Mouse (Mus musculus) layer of hippocampus, adult 8-10 months (tissue): Measurements from ENCODE around the gene Impdh2. TPM values are rescaled to one million over a fixed set of nuclear protein-coding genes. Genes with fewer than 3 reads are reported as not detected.
"Not testable (repeated sequence)": the region's sequence is repeated elsewhere in the genome, so short reads cannot be mapped to it uniquely, and the experiment has no call there.

ENCODE experiments used
- DNase-seq, 2 experiments: peaks; one replicate each; pipeline ENCODE4 v3.0.0; 2022; ENCODE audit warnings: low spot score in 2 of 2
- microRNA-seq, 2 experiments: library from miRNA; unstranded; fragments of <30 nt; microRNA quantifications; one replicate each; pipeline ENCODE4 v1.2.0; 2022
- total RNA-seq, 4 experiments: library from RNA; stranded (reverse); gene quantifications; 2 replicates each; pipeline ENCODE4 v1.2.4; 2022

The Impdh2 gene
- total RNA-seq, 4 experiments from 2014 or later, result 53.1 to 59.5 (median 58.0) TPM

GRCm38 (mm10) chr9:108600011-108600410, 39.9 kb downstream of the Impdh2 start:
- DNase-seq, result no peak

- DNase-seq, result no peak
These were observed 41.9 kb downstream of the Impdh2 start for GRCm38 (mm10) chr9:108601986-108602385.

GRCm38 (mm10) chr9:108607929-108608328, 47.8 kb downstream of the Impdh2 start:
- not testable (repeated sequence) for DNase-seq

GRCm38 (mm10) chr9:108608889-108609288, 48.8 kb downstream of the Impdh2 start:
- DNase-seq, result no peak

- DNase-seq, result no peak
These were observed 51.4 kb downstream of the Impdh2 start for GRCm38 (mm10) chr9:108611488-108611887.

Small RNAs within 50 kb of the gene (microRNA-seq; reads per million reads assigned to microRNA genes)
- gene Gm24083 (0 reads per million in 2 experiments), gene Mir191 (0 reads per million in 2 experiments), gene Mir425 (433 to 604 reads per million in 2 experiments)

Other genes starting within 250 kb of the Impdh2 start
- gene Gpx1, start 221.4 kb upstream of the Impdh2 start, total RNA-seq, result 100 to 1,000 TPM in 1 of 4 experiments, 10 to 100 TPM in 3; 57.7 to 113 (median 78.2) TPM
- gene Usp4, start 212.4 kb upstream of the Impdh2 start, total RNA-seq, result 100 to 1,000 TPM; 102 to 124 (median 112) TPM
- 1 to 10 TPM; 1.3 to 2.1 (median 1.9) TPM for gene 1700102P08Rik, start 167.5 kb upstream of the Impdh2 start, total RNA-seq
- under 1 TPM; 0.11 to 0.26 (median 0.15) TPM for gene Ccdc36, start 131.8 kb upstream of the Impdh2 start, total RNA-seq
- gene BC048562, start 123.8 kb upstream of the Impdh2 start, total RNA-seq, result not detected
- gene Ccdc71, start 99.8 kb upstream of the Impdh2 start, total RNA-seq, result 10 to 100 TPM; 31.3 to 44.7 (median 36.6) TPM
- gene Klhdc8b, start 98.7 kb upstream of the Impdh2 start, total RNA-seq, result 10 to 100 TPM; 22.0 to 32.0 (median 24.2) TPM
- gene Lamb2, start 80.5 kb upstream of the Impdh2 start, total RNA-seq, result 10 to 100 TPM; 28.9 to 46.8 (median 34.7) TPM
- gene Usp19, start 69.7 kb upstream of the Impdh2 start, total RNA-seq, result 100 to 1,000 TPM; 144 to 189 (median 157) TPM
- 10 to 100 TPM; 84.0 to 96.5 (median 89.4) TPM for gene Qars, start 52.6 kb upstream of the Impdh2 start, total RNA-seq
- 100 to 1,000 TPM; 141 to 150 (median 146) TPM for gene Qrich1, start 43.5 kb upstream of the Impdh2 start, total RNA-seq
- 10 to 100 TPM; 63.7 to 73.3 (median 70.0) TPM for gene Ndufaf3, start 7.1 kb downstream of the Impdh2 start, total RNA-seq
- 100 to 1,000 TPM in 1 of 4 experiments, 10 to 100 TPM in 3; 89.4 to 104 (median 95.7) TPM for gene Dalrd3, start 9.6 kb downstream of the Impdh2 start, total RNA-seq
- 100 to 1,000 TPM; 123 to 146 (median 129) TPM for gene Wdr6, start 18.5 kb downstream of the Impdh2 start, total RNA-seq
- gene P4htm, start 37.4 kb downstream of the Impdh2 start, total RNA-seq, result 10 to 100 TPM; 92.9 to 99.1 (median 97.8) TPM
- gene Arih2, start 89.1 kb downstream of the Impdh2 start, total RNA-seq, result 10 to 100 TPM; 49.4 to 60.4 (median 54.9) TPM
- gene Slc25a20, start 101.8 kb downstream of the Impdh2 start, total RNA-seq, result 10 to 100 TPM; 14.3 to 17.4 (median 16.6) TPM
- gene Prkar2a, start 129.0 kb downstream of the Impdh2 start, total RNA-seq, result 10 to 100 TPM; 41.1 to 58.2 (median 50.9) TPM
- 100 to 1,000 TPM; 195 to 221 (median 213) TPM for gene Ip6k2, start 223.5 kb downstream of the Impdh2 start, total RNA-seq
- 10 to 100 TPM; 70.0 to 74.4 (median 73.5) TPM for gene Nckipsd, start 248.1 kb downstream of the Impdh2 start, total RNA-seq